Mouse (Mus musculus): ENCODE data around the gene Gm49358.

The Gm49358 gene

DNA sequence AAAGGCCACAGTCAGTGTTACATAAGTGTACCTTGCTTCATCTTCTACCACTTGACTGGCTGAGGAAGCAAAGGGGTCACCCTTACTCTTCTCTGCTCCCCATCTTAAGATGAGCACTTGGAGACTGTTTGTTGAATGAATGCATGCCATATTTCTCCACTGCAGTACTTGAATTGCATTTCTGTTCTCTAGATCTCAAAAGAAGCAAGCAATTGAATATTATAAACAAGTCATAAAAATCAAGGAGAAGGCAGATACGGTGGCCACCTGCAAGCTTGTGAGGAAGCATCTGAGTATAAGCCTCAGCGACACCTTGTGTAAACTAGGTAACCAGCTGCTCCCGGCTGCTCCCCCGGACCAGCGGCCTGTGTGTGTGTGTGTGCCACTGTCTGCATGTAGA lies at the start of gene Gm49358:
Gene Gm49358 (plus strand): TSS at position 301 of the 400 bp plus-strand sequence.
- no peak for DNase-seq

DNA sequence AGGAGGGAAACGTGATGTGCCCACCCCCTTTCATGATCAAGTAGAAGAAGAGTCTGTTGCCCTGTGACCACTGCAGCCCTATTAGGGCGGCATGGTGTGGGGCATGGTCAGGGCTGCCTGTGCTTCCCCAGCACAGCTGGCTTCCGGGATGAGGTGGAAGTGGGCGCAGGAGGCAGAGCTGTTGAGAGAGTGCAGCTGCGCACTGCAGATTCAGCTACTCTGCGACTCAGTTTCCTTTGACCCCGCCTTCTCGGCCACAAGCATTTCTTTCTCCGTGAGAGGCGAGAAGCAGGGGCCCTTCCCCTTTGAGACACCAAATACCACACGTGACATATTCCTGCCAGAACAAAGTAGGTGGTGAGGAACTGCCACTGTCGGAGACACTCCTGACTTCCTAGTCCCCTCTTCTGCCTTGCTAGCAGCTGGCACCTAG lies 36.2 kb upstream of the Gm49358 start:
- DNase-seq: peak; percentile 48 to 50

GRCm38 (mm10) chr10:86728176-86728575 lies 35.6 kb upstream of the Gm49358 start:
- no peak for DNase-seq

DNA sequence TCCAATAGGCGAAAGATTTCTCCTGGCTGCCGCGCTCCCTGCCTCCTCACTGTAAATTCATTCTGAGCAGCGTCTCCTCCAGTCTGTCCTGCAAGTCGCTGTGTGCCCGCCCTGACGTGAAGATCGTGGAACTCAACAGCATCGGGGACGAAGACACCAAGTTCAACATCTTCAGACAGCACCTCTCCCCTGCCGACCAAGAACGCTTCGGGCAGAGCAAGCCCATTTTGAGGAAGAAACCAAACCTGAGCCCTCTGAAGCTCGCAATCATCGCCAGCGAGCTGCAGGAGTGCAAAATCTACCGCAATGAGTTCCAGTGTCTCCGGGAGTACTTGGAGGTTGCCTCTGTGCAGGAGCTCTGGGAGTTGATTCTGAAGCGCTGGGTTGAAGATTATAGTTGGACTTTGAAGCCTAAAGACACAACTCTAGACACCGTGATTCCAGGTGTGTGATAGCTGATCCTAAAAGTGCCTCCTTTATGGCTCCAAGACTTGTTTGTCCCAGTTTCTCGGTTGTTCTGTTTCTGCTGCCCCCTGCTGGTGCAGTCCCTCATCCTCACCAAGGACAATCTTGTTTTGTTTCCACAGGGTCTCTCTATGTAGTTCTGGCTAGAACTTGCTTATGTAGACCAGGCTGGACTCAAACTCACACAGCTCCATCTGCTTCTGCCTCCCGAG lies 32.8 kb upstream of the Gm49358 start:
- peak; percentile 88 to 89 for DNase-seq

- DNase-seq: no peak
Observed at GRCm38 (mm10) chr10:86731500-86731863, 32.3 kb upstream of the Gm49358 start.

GRCm38 (mm10) chr10:86735036-86735435 lies 28.7 kb upstream of the Gm49358 start:
- DNase-seq: peak in 1 of 2 experiments; percentile 19

DNA sequence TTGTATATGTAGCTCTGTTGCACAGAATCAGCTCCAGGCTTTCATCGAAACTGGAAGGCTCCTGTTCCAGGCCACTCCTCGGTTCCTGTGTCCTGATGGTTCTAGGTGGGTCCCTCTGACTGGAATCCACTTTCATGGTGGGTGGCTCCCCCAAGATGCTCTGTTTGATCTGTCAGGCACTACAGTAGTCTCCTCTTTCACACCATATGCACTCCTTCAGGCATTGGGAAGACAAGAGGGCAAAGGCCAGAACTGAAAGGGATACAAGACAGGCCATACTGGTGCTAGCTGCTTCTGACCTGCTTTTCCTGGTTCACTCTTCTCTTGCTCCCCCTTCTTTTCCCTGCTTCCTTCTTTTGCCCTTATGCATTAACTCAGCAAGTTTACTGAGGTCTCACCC lies 20.9 kb upstream of the Gm49358 start:
- DNase-seq: no peak

GRCm38 (mm10) chr10:86744306-86744705 lies 19.5 kb upstream of the Gm49358 start:
- DNase-seq: no peak

- DNase-seq: no peak
Observed at GRCm38 (mm10) chr10:86755816-86756502, 7.8 kb upstream of the Gm49358 start.

DNA sequence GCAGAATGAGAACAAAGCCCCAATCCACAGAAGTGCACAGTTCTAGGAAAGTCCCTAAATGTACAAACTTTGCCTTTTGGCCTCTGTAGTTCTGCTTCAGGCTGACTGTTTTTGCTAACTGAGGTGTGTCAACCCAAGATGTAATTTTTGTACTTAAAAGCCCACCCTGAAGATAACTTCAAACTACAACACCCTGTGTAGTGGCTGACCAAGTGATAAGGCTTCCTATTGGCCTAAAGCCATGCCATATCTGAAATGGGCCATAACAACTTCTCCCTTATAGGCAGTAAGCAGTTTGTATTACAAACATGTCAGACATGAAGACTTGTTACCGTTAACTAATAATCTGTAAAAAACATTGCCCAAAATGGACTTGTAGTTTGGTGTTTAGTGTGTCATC lies 6.0 kb upstream of the Gm49358 start:
- DNase-seq: no peak

- DNase-seq: no peak
Observed at GRCm38 (mm10) chr10:86758211-86758610, 5.6 kb upstream of the Gm49358 start.

- DNase-seq: no peak
Observed at GRCm38 (mm10) chr10:86761236-86761635, 2.5 kb upstream of the Gm49358 start.

GRCm38 (mm10) chr10:86761722-86762383 lies 1.9 kb upstream of the Gm49358 start:
- no peak for DNase-seq

DNA sequence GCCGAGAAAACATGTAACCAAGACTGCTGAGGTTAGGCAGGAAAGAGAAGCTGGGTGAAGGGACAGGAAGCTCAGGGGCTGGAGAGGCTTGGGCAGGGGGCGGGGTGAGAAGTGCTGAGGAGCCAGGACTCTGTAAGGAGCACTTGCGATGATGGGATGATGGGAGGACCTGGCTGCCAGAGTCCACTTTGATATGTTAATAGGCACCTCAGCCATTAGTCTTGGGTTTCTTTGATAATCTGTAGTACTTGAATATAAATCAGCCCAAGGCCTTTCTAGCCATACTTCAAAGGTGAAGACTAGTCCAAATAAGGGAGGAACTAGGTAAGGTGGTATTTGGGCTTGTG lies 1.4 kb upstream of the Gm49358 start:
- no peak for DNase-seq

DNA sequence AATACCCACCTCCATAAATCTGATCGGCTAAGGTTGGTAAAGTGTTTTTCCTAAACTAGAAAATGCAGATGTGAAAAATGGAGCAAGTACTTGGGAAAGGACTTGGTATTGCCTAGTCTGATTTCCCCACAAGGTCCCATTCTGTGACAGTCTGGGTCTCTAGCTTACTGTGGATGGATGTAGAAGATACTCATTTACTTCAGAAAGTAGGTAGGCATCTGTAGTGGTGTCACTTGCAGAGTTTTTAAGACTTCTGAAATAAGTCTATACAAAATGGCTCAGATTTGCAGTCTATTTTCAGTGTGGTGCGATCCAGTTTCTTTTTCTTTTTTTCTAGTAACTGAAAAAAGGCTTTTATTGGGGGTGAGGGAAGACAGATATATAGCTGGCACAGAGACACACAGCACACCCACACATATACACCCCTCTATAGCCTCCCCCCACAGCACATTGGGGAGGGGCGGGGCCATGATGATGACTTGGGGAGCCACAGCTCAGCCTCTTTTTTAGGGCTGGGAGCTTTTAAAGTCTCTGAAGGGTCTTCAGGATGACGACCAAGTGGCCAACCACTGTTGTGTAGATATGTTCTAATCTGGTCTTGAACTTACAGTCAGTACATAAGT lies 1.7 kb downstream of the Gm49358 start:
- no peak for DNase-seq

- no peak for DNase-seq
Observed at GRCm38 (mm10) chr10:86769216-86769615, 5.4 kb downstream of the Gm49358 start.

DNA sequence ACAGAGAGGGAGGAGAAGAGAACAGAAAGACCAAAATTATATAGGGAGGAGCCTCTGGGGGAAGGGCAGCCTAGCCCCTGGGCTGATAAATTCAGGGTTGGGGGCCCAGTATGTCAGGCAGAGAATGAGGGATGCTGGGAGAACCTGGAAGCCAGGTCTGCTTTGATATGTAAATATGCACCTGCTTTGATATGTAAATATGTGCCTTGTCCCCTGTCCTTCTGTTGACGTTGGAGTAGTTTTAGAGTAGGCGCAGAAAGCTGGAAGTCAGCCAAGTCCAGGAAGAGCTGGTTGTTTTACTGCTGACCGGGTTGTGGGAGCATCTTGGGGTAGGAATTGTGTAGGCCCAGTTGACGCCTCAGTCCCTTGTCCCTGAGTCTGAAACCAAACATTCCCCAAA lies 6.0 kb downstream of the Gm49358 start:
- DNase-seq: no peak

DNA sequence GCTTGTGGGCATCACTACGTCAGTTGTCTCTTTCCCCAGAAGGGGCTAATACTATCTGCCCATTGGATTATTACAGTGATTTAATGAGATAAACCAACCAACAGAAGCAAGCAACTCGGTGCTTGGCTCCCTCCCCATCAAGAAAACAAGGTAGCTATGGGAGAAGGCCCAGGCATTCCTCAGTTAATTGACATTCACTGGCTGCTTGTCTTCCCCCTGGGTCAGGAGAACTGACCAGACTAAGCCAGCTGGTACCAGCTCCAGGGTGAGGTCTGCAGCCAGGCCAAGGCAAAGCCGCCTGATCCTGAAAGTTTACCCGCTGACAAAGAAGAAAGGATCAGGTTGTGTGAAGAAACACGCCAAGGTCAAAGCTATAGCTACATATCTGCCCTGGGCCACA lies 7.9 kb downstream of the Gm49358 start:
- DNase-seq: no peak

- DNase-seq: no peak
Observed at GRCm38 (mm10) chr10:86772231-86772631, 8.5 kb downstream of the Gm49358 start.

DNA sequence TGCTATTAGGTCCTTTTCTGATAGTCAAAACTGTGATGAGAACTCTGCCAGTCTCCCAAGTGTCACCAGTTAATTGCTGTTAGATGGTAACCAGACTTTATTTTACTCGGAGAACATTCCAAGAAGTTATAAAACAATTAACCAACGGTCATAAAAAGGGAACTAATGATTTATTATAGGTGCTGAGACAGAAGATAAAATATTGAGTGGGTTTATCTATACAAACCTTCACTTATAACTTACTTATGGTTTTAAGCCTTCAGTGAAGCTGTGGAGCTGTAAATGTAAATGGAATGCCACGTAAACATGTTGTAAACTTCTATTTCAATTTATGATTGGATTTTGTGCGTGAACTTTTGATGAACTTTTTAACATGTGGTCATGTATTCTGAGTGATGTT lies 9.6 kb downstream of the Gm49358 start:
- DNase-seq: no peak

DNA sequence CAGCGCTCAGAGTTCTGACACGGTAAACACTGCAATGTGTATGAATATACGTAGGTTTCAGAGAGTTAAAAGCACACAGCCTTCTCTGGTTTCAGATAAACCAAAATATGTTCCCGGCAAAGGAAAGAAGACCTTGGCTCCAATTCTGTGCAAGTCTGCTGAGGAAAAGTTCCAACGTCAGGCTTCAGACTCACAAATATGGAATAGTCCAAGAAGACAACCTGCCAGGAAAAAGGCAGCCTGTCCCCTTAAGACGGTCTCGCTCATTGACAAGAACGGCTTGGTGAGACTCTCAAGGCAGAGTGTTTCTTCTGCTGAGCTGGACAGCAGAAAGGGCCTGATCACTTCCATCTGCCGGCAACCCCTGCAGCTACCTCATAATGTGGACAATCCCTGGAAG lies 12.5 kb downstream of the Gm49358 start:
- DNase-seq: no peak

DNA sequence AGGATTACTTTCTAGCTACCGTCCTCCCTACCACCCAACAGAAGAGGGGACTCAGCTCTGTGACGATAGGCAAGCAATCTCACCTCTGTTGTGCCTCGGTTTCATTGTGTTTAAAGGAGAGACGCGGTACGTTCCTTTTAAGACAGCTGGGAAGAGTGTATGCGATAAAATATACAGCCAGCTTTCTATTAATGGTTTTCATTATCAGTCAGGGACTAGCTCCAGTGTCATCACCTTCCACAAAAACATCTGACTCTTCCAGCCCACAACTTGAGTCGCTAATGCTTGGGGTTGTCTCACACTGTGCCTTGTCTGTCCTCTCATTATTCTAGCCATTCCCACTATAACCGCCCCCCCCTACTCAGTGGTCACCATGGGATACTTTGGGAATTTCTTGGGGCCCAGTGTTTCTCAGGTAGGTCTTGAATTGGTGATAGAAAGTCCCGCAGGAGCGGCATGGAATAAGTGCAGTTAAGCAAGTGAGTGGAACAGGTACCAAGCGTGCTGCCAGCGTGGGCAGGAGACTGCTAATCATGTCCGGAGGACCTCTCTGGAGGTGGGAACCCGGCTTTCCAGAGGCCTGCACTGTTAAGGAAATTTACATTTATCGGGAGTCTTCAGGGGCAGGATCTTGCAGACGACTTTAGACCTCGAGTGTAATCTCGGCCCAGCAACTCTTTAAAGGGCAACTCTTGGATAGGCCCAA lies 14.0 kb downstream of the Gm49358 start:
- no peak for DNase-seq

Data from B cell, adult 2 months (primary cell).